In genomic region chr14:123359691-123360090, GRCm38 (mm10) we compare ENCODE assay signal across 18 mouse cellular contexts.
"Had no signal": no experiment of that assay in that cellular context is flagged by ENCODE, and none has a peak within 500 bp of the region (broad histone marks: within the 10 kb centered on the region; RNA-seq: fewer than 3 reads in every experiment).

No protein-coding gene starts in this region.

- H3K4me1 ChIP-seq: midbrain, embryonic 10.5 days; midbrain, embryonic 12.5 days; neural tube, embryonic 13.5 days; neural tube, embryonic 15.5 days had no signal

- ATAC-seq: midbrain, embryonic 16.5 days had no signal

- H3K9me3 ChIP-seq: midbrain, embryonic 10.5 days; midbrain, embryonic 12.5 days; neural tube, embryonic 13.5 days; neural tube, embryonic 15.5 days had no signal

- DNase-seq: lung, embryonic 14.5 days; lung, postnatal 10 days; lung, postnatal 4 days; midbrain, embryonic 14.5 days; retina, postnatal 1 day; right cerebral cortex, adult 18-20 months; right cerebral cortex, postnatal 25 days; right cerebral cortex, postnatal 4 days; spleen, adult 18-20 months; thymus, adult 18-20 months; thymus, postnatal 14 days; thymus, postnatal 36 days had no signal

- H3K4me3 ChIP-seq: midbrain, embryonic 10.5 days; midbrain, embryonic 12.5 days; myocyte; neural tube, embryonic 13.5 days; neural tube, embryonic 15.5 days had no signal

- H3K4me2 ChIP-seq: lung, embryonic 14.5 days; midbrain, embryonic 12.5 days; neural tube, embryonic 13.5 days; neural tube, embryonic 15.5 days had no signal

- H3K36me3 ChIP-seq: midbrain, embryonic 10.5 days; midbrain, embryonic 12.5 days; neural tube, embryonic 13.5 days; neural tube, embryonic 15.5 days had no signal

- H3K27me3 ChIP-seq: midbrain, embryonic 12.5 days; neural tube, embryonic 13.5 days; neural tube, embryonic 15.5 days had no signal

- H3K27ac ChIP-seq: midbrain, embryonic 10.5 days; midbrain, embryonic 12.5 days; neural tube, embryonic 13.5 days; neural tube, embryonic 15.5 days had no signal

- H3K9ac ChIP-seq: lung, embryonic 14.5 days; midbrain, embryonic 12.5 days; neural tube, embryonic 13.5 days; neural tube, embryonic 15.5 days had no signal
